Comparison of ENCODE assay signal across 8 mouse cellular contexts in the genomic region with DNA sequence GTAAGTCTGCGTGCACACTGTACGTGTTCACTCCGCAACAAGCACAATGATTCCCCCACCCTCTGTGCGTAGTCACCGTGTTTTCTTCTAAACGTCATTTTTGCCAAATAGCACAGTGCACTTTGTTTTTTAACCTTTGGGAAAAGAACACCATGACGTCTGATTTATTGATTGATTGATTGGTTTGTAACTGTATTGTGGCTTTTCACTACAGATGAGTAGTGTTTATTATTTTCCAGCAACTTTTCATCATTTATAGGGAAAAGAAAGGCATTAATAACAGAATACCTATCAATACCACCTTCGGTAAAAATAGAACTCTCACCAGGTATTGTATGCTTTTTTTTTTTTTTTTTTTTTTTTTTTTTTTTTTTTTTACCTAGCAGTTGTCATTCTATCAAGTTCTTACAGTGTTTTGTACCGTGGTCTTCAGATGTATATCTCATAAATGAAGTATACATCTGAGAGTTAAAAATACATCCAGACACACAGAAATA. TPM values are rescaled to one million over a fixed set of nuclear protein-coding genes. Genes with fewer than 3 reads are reported as not detected.
A peak's percentile ranks its signal among the peaks of the same experiment; 100 is the strongest.
DNase-seq lines count a peak whose midpoint lies in the region; ATAC-seq and TF ChIP-seq lines count a peak whose summit lies in the region.

No protein-coding gene starts in this region.

- no peaks in the 10 kb centered on the region for H3K27me3 ChIP-seq in lung, embryonic 15.5 days
- no peaks in the 10 kb centered on the region for H3K27me3 ChIP-seq in limb, embryonic 14.5 days (ENCODE audit: control insufficient read depth, insufficient read depth, low read length)
- no peaks in the 10 kb centered on the region for H3K27me3 ChIP-seq in small intestine, adult 2 months (ENCODE audit: control insufficient read depth, insufficient read depth, low read length)

- no peak for TF ChIP-seq POLR2A in embryonic fibroblast, embryonic 13.5 days (IDR thresholded peaks at IDR 0.05; ENCODE audit: low read depth, low read length)
- TF ChIP-seq POLR2A in limb, embryonic 14.5 days (IDR thresholded peaks at IDR 0.05; ENCODE audit: borderline replicate concordance, extremely low read depth, insufficient read depth, insufficient read length): no peak
- no peak for TF ChIP-seq POLR2A in small intestine, adult 2 months (IDR thresholded peaks at IDR 0.05; ENCODE audit: low read depth, low read length)

- no peak for DNase-seq in lung, postnatal 36 days
- peak; percentile 25 for DNase-seq in limb, embryonic 14.5 days (ENCODE audit: low spot score)
- no peak for DNase-seq in spleen, postnatal 14 days (ENCODE audit: low spot score in 2 of 2)
- no peak for DNase-seq in layer of hippocampus, adult 8-10 months (ENCODE audit: low spot score in 2 of 2)
- DNase-seq in cerebellum, adult 11-12 months: no peak

- ATAC-seq in lung, embryonic 15.5 days (ENCODE audit: borderline replicate concordance, extremely low read depth, low FRiP score, low TSS enrichment): peak; percentile 21; the same call in 1 of the 2 replicates
- ATAC-seq in limb, embryonic 14.5 days (ENCODE audit: low FRiP score, low read depth): no peak

- no peaks in the 10 kb centered on the region for H3K9me3 ChIP-seq in lung, embryonic 15.5 days
- H3K9me3 ChIP-seq in limb, embryonic 14.5 days (ENCODE audit: control insufficient read depth, low read length): no peaks in the 10 kb centered on the region

- no peaks in the 10 kb centered on the region for H3K4me1 ChIP-seq in lung, embryonic 15.5 days
- peaks cover 3% of the 10 kb centered on the region for H3K4me1 ChIP-seq in embryonic fibroblast, embryonic 13.5 days (ENCODE audit: control insufficient read depth, insufficient read depth, low read length)
- H3K4me1 ChIP-seq in limb, embryonic 14.5 days (ENCODE audit: control insufficient read depth, insufficient read depth, low read length): 0 out of 2 replicates have a peak, but pooled peaks cover 3% of the 10 kb centered on the region
- no peaks in the 10 kb centered on the region; the same call in 1 of the 2 replicates for H3K4me1 ChIP-seq in small intestine, adult 2 months (ENCODE audit: control insufficient read depth, insufficient read depth, insufficient read length, low read length)

- peak overlapping the region; percentile 75 for H3K27ac ChIP-seq in lung, embryonic 15.5 days
- peak overlapping the region; percentile 50 for H3K27ac ChIP-seq in embryonic fibroblast, embryonic 13.5 days (ENCODE audit: insufficient read depth, low read length)
- no peak overlapping the region for H3K27ac ChIP-seq in limb, embryonic 14.5 days (replicated peaks; ENCODE audit: low read depth, low read length)
- peak overlapping the region; percentile 74 for H3K27ac ChIP-seq in small intestine, adult 2 months (ENCODE audit: insufficient read depth, low read depth, low read length)

- peak overlapping the region; percentile 62 for H3K9ac ChIP-seq in lung, embryonic 15.5 days
- peak overlapping the region; percentile 82 for H3K9ac ChIP-seq in limb, embryonic 14.5 days (ENCODE audit: low read depth, low read length, severe bottlenecking)

- peak overlapping the region; percentile 77 for H3K4me2 ChIP-seq in lung, embryonic 15.5 days
- H3K4me2 ChIP-seq in limb, embryonic 14.5 days (replicated peaks; ENCODE audit: low read depth, low read length, severe bottlenecking): peak overlapping the region; percentile 65

- TF ChIP-seq CTCF in embryonic fibroblast, embryonic 13.5 days (IDR thresholded peaks at IDR 0.05; ENCODE audit: borderline replicate concordance, insufficient read depth, low read length): no peak
- TF ChIP-seq CTCF in small intestine, adult 2 months (IDR thresholded peaks at IDR 0.05; ENCODE audit: extremely low read depth, insufficient read length, insufficient replicate concordance, low read depth, low read length): no peak

- WGBS in lung, embryonic 15.5 days: 11% methylated on average over 9 of the region's 9 CpGs
- WGBS in limb, embryonic 14.5 days: 17% methylated on average over 9 of the region's 9 CpGs
- WGBS in small intestine, adult 2 months: 4% methylated on average over 9 of the region's 9 CpGs

- H3K4me3 ChIP-seq in lung, embryonic 15.5 days: peak overlapping the region; percentile 66
- H3K4me3 ChIP-seq in embryonic fibroblast, embryonic 13.5 days (ENCODE audit: insufficient read depth, low read length): peak overlapping the region; percentile 68
- H3K4me3 ChIP-seq in limb, embryonic 14.5 days (replicated peaks; ENCODE audit: low read length): peak overlapping the region; percentile 83
- peak overlapping the region; percentile 91 for H3K4me3 ChIP-seq in small intestine, adult 2 months (ENCODE audit: low read depth, low read length)

- H3K36me3 ChIP-seq in lung, embryonic 15.5 days: no peaks in the 10 kb centered on the region
- no peaks in the 10 kb centered on the region for H3K36me3 ChIP-seq in limb, embryonic 14.5 days (ENCODE audit: control insufficient read depth, insufficient read depth, low read length)
- no peaks in the 10 kb centered on the region for H3K36me3 ChIP-seq in small intestine, adult 2 months (ENCODE audit: control insufficient read depth, insufficient read depth, low read length)

RNA-seq across cellular contexts. Expression of a gene that starts 0.6 kb away (rescaled TPM):
- 11.2 and 11.8 TPM in 2 replicates for polyA plus RNA-seq in lung, embryonic 15.5 days (2015; fragmentation: Nextera tagmentation; extraction: Ambion mirVana)
- polyA plus RNA-seq in embryonic fibroblast, embryonic 13.5 days (2011; ENCODE audit: insufficient read length, low read depth, missing spikeins): 18.4 and 22.2 TPM in 2 replicates
- 12.7 and 13.3 TPM in 2 replicates for polyA plus RNA-seq in limb, embryonic 14.5 days (2012; rRNA removed)
- polyA plus RNA-seq in limb, embryonic 14.5 days (2014; fragmentation: Nextera tagmentation; extraction: Ambion mirVana): 11.4 and 14.0 TPM in 2 replicates
- 0.80 and 1.4 TPM in 2 replicates for polyA plus RNA-seq in small intestine, adult 2 months (2012; rRNA removed)
- total RNA-seq in layer of hippocampus, adult 8-10 months (2022): 10 to 100 TPM; 25.5 to 26.1 (median 25.9) TPM
